In the genomic region with DNA sequence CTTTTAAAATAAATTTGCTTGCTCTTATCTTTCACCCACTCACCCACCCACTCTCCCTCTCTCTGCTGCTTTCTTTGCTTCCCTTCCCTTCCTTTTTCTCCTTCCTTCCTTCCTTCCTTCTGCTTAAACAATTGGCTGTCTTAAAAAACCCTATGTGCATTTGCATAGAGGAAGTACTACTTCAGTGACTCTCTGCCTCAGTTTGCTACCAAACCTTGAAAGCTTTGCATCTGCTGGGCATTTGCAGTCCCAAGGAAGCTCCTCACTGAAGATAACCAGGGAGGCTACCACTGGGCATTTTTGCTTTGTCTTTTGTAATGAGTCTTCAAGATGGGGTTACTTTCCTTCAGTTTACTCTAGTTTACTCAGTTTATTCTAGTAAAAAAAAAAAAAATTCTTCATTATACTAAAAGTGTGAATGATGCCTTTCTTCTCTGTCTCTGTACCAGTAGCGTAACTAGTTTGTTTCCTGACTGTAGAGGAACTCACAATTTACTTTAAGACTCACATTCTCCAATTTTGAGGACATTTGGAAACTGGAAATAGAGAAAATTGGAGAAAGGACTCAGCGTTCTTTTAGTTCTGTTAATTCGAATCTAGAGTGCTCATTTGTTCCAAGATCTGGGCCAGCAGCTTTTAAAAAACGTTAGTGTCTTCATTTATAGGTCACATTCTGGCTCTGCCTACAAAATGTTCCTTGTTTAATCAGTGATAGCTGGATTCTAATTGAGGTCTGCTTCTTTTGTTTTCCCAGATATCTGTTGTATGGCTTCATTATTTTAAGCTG, we compare ENCODE assay signal across 34 mouse cellular contexts. TPM values are rescaled to one million over a fixed set of nuclear protein-coding genes. Genes with fewer than 3 reads are reported as not detected.
DNase-seq lines count a peak whose midpoint lies in the region; ATAC-seq and TF ChIP-seq lines count a peak whose summit lies in the region.
"Had no signal": no experiment of that assay in that cellular context is flagged by ENCODE, and none has a peak within 500 bp of the region (broad histone marks: within the 10 kb centered on the region; RNA-seq: fewer than 3 reads in every experiment).

No protein-coding gene starts in this region.

- peak overlapping the region; percentile 42 for H3K27ac ChIP-seq in left cerebral cortex, adult 2 months
- H3K27ac ChIP-seq in forebrain, embryonic 10.5 days, result no peak overlapping the region
- H3K27ac ChIP-seq: embryonic facial prominence, embryonic 10.5 days; embryonic facial prominence, embryonic 15.5 days; forebrain, embryonic 13.5 days; hindbrain, embryonic 13.5 days; liver, embryonic 12.5 days; midbrain, embryonic 13.5 days; neural tube, embryonic 13.5 days had no signal

- DNase-seq in gastrocnemius, adult 18-20 months (ENCODE audit: low spot score), result peak; percentile 61
- no peak for DNase-seq in gastrocnemius, postnatal 14 days
- no peak for DNase-seq in left cerebral cortex, adult 2 months (ENCODE audit: extremely low spot score in 1 of 2, low spot score in 2 of 2)
- no peak for DNase-seq in left cerebral cortex, adult 8-10 months (ENCODE audit: low spot score in 2 of 2)
- no peak for DNase-seq in forebrain, embryonic 10.5 days (ENCODE audit: extremely low spot score, low spot score)
- DNase-seq in c-Kit-positive CD71-positive TER-119-positive erythroid progenitor cells, embryonic 14.5 days (ENCODE audit: low spot score), result no peak
- DNase-seq: adrenal gland, adult 8-10 months; cerebellum, adult 11-12 months; cerebellum, adult 9-11 months; heart, postnatal 36 days; kidney, postnatal 14 days; left cerebral cortex, postnatal 4 days; liver, postnatal 0 days; lung, postnatal 4 days; thymus, adult 2 months; thymus, postnatal 36 days had no signal

- no peaks in the 10 kb centered on the region for H3K27me3 ChIP-seq in forebrain, embryonic 10.5 days (ENCODE audit: poor library complexity, severe bottlenecking)
- H3K27me3 ChIP-seq: embryonic facial prominence, embryonic 15.5 days; forebrain, embryonic 13.5 days; hindbrain, embryonic 13.5 days; liver, embryonic 12.5 days; megakaryocyte, embryonic 14.5 days; midbrain, embryonic 13.5 days; neural tube, embryonic 13.5 days had no signal

- no peak overlapping the region for H3K4me3 ChIP-seq in left cerebral cortex, adult 2 months
- H3K4me3 ChIP-seq in forebrain, embryonic 10.5 days, result no peak overlapping the region
- H3K4me3 ChIP-seq: embryonic facial prominence, embryonic 10.5 days; embryonic facial prominence, embryonic 15.5 days; forebrain, embryonic 13.5 days; hindbrain, embryonic 13.5 days; liver, embryonic 12.5 days; megakaryocyte, embryonic 14.5 days; midbrain, embryonic 13.5 days; neural tube, embryonic 13.5 days had no signal

- H3K9me3 ChIP-seq in forebrain, embryonic 10.5 days, result no peaks in the 10 kb centered on the region; the same call in 1 of the 2 replicates
- H3K9me3 ChIP-seq: embryonic facial prominence, embryonic 10.5 days; embryonic facial prominence, embryonic 15.5 days; liver, embryonic 12.5 days; megakaryocyte, embryonic 14.5 days had no signal

- 93% methylated on average over 4 of the region's 4 CpGs for WGBS in forebrain, embryonic 10.5 days

- peaks cover 13% of the 10 kb centered on the region for H3K4me1 ChIP-seq in forebrain, embryonic 10.5 days

- ATAC-seq in neutrophil, adult 5-6 weeks (ENCODE audit: extremely low read depth, insufficient number of reproducible peaks, low FRiP score, poor library complexity, severe bottlenecking), result peak; percentile 47; the same call in 1 of the 2 replicates
- ATAC-seq: activated CD4-positive, CD25-positive, alpha-beta regulatory T cell, adult 4 months; forebrain, embryonic 13.5 days; intestine, embryonic 16.5 days; liver, embryonic 12.5 days; liver, postnatal 0 days; lung, postnatal 0 days; midbrain, embryonic 13.5 days had no signal

- peaks cover 17% of the 10 kb centered on the region for H3K36me3 ChIP-seq in forebrain, embryonic 10.5 days (replicated peaks)
- H3K36me3 ChIP-seq: embryonic facial prominence, embryonic 15.5 days; hindbrain, embryonic 13.5 days; liver, embryonic 12.5 days; midbrain, embryonic 13.5 days; neural tube, embryonic 13.5 days had no signal

- TF ChIP-seq CTCF in left cerebral cortex, adult 2 months (IDR thresholded peaks at IDR 0.05), result no peak

- intact Hi-C loops in gastrocnemius, postnatal 14 days (cut with DNase I; ENCODE audit: low total_unique reads), result no loop called here
- intact Hi-C loops in left cerebral cortex, adult 2 months (cut with DNase I), result no loop called here

RNA-seq across cellular contexts. Expression of gene Ccdc50, which starts 6.8 kb away (rescaled TPM):
- total RNA-seq in gastrocnemius, adult 18-20 months (2021), result 100 to 1,000 TPM in 1 of 2 experiments, 10 to 100 TPM in 1; 81.2 to 104 TPM
- 10 to 100 TPM; 66.3 to 78.9 TPM for total RNA-seq in gastrocnemius, postnatal 14 days (2021)
- 10 to 100 TPM; 56.5 to 57.4 TPM for total RNA-seq in left cerebral cortex, adult 2 months (2021)
- 10 to 100 TPM; 49.5 to 57.7 (median 53.4) TPM for total RNA-seq in left cerebral cortex, adult 8-10 months (2022)
- total RNA-seq in neutrophil, adult 5-6 weeks (2017), result 150 and 156 TPM in 2 replicates
- polyA plus RNA-seq in forebrain, embryonic 10.5 days (2016; fragmentation: Nextera tagmentation; extraction: Ambion mirVana), result 55.0 and 58.5 TPM in 2 replicates

RNA-seq across cellular contexts. Expression of gene Uts2b, which starts 25.4 kb away (rescaled TPM):
- not detected for total RNA-seq in gastrocnemius, adult 18-20 months (2021)
- not detected for total RNA-seq in gastrocnemius, postnatal 14 days (2021)
- total RNA-seq in left cerebral cortex, adult 2 months (2021), result not detected
- not detected for total RNA-seq in left cerebral cortex, adult 8-10 months (2022)
- not detected in 2 replicates for total RNA-seq in neutrophil, adult 5-6 weeks (2017)
- polyA plus RNA-seq in forebrain, embryonic 10.5 days (2016; fragmentation: Nextera tagmentation; extraction: Ambion mirVana), result not detected in 2 replicates
- total RNA-seq: adrenal gland, adult 8-10 months; adrenal gland, postnatal 4 days; gastrocnemius, adult 8-10 months; granulocyte monocyte progenitor cell, adult 5-6 weeks; layer of hippocampus, postnatal 14 days; left cerebral cortex, postnatal 4 days had no signal
- polyA plus RNA-seq: activated CD4-positive, CD25-positive, alpha-beta regulatory T cell, adult 4 months; embryonic facial prominence, embryonic 10.5 days; embryonic facial prominence, embryonic 15.5 days; forebrain, embryonic 13.5 days; kidney, embryonic 14.5 days; liver, embryonic 12.5 days; liver, postnatal 0 days; spleen, adult 2 months; thymus, adult 2 months had no signal
